Mouse (Mus musculus): ENCODE measurements around the gene Tac4. TPM values are rescaled to one million over a fixed set of nuclear protein-coding genes. Genes with fewer than 3 reads are reported as not detected.

Tac4 gene
- total and polyA plus RNA-seq, 3 experiments: 0.07 to 0.39 TPM; not detected in 1

DNA sequence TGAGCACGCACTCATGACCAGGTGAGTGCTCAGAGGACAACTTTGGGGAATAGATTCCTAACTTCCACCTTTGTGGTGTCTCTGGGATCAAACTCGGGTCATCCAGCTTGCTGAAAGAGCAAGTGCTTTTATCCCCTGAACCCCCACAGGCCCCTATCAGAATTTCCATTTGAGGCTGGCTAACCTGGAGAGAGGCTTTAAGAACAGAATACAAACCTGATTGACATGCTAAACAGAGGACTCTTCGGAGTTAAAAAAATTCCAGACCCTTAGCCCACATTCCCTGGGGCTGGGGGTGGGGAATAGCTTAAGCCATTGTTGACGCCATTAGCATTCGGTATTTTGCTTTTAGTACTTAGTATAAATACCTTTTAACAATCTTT is 50.1 kb downstream of the Tac4 start:
- Histone ChIP-seq H3K9ac (ENCODE audit: control insufficient read depth, low read depth, low read length, poor library complexity, severe bottlenecking) (peak overlapping the region; percentile 65), H3K9me3 (replicated peaks; ENCODE audit: insufficient read depth, low read length) (no peaks in the 10 kb centered on the region), H3K4me1 (ENCODE audit: control insufficient read depth in 1 of 2, insufficient read depth in 2 of 2, low read length in 2 of 2) (peaks cover 35 to 39% of the 10 kb centered on the region in 2 experiments), H3K27me3 (ENCODE audit: control insufficient read depth in 1 of 2, insufficient read depth in 2 of 2, low read length in 2 of 2) (no peaks in the 10 kb centered on the region), H3K4me3 (ENCODE audit: control insufficient read depth in 1 of 2, insufficient read depth in 1 of 2, low read depth in 2 of 2, low read length in 2 of 2) (peak overlapping the region; percentile 71 to 73), H3K27ac (ENCODE audit: control insufficient read depth, low read depth, low read length) (peak overlapping the region; percentile 79; the same call in 1 of the 2 replicates), H3K36me3 (ENCODE audit: control insufficient read depth in 1 of 2, insufficient read depth in 2 of 2, low read length in 2 of 2) (peaks cover 6 to 44% of the 10 kb centered on the region in 2 experiments), H3K79me2 (ENCODE audit: control insufficient read depth, insufficient read depth, low read length, poor library complexity) (peaks cover 27% of the 10 kb centered on the region)
- no peak for DNase-seq (ENCODE audit: low read depth, low spot score)
- TF ChIP-seq NRF1 (IDR thresholded peaks at IDR 0.05; ENCODE audit: insufficient read depth, low read depth, low read length, poor library complexity, severe bottlenecking): no peak
- TF ChIP-seq HCFC1 (IDR thresholded peaks at IDR 0.05; ENCODE audit: low read depth, low read length): no peak
- TF ChIP-seq ZMIZ1 (IDR thresholded peaks at IDR 0.05; ENCODE audit: low read depth, low read length): no peak
- no peak for TF ChIP-seq ZNF384 (IDR thresholded peaks at IDR 0.05; ENCODE audit: low read depth, low read length)
- no peak for TF ChIP-seq GABPA (IDR thresholded peaks at IDR 0.05; ENCODE audit: low read depth, low read length)
- TF ChIP-seq TBP (IDR thresholded peaks at IDR 0.05; ENCODE audit: low read depth, low read length): no peak
- no peak for TF ChIP-seq NELFE (IDR thresholded peaks at IDR 0.05; ENCODE audit: low read depth, low read length)
- no peak for TF ChIP-seq GATA1 (IDR thresholded peaks at IDR 0.05; ENCODE audit: low read depth, low read length)
- no peak for TF ChIP-seq CHD1 (IDR thresholded peaks at IDR 0.05; ENCODE audit: low read depth, low read length)
- TF ChIP-seq CTCF (IDR thresholded peaks at IDR 0.05 in 2 of 3, conservative IDR thresholded peaks at IDR 0.05 in 1 of 3; ENCODE audit: control insufficient read depth in 1 of 3, insufficient read depth in 1 of 3, low read depth in 2 of 3, low read length in 3 of 3, poor library complexity in 1 of 3, severe bottlenecking in 1 of 3): no peak
- TF ChIP-seq RAD21 (IDR thresholded peaks at IDR 0.05; ENCODE audit: low read depth, low read length): no peak
- TF ChIP-seq BHLHE40 (IDR thresholded peaks at IDR 0.05; ENCODE audit: borderline replicate concordance, low read depth, low read length): no peak
- no peak for TF ChIP-seq SMC3 (IDR thresholded peaks at IDR 0.05; ENCODE audit: low read depth, low read length)
- no peak for TF ChIP-seq TCF12 (IDR thresholded peaks at IDR 0.05; ENCODE audit: low read depth, low read length)

- H3K4me3 ChIP-seq (ENCODE audit: control insufficient read depth in 1 of 2, insufficient read depth in 1 of 2, low read depth in 2 of 2, low read length in 2 of 2): no peak overlapping the region
- TF ChIP-seq CTCF (IDR thresholded peaks at IDR 0.05 in 2 of 3, conservative IDR thresholded peaks at IDR 0.05 in 1 of 3; ENCODE audit: control insufficient read depth in 1 of 3, insufficient read depth in 1 of 3, low read depth in 2 of 3, low read length in 3 of 3, poor library complexity in 1 of 3, severe bottlenecking in 1 of 3) (no peak), ZMIZ1 (IDR thresholded peaks at IDR 0.05; ENCODE audit: low read depth, low read length) (no peak), POLR2AphosphoS2 (IDR thresholded peaks at IDR 0.05; ENCODE audit: low read length) (no peak), CHD2 (IDR thresholded peaks at IDR 0.05; ENCODE audit: low read length) (no peak), GABPA (IDR thresholded peaks at IDR 0.05; ENCODE audit: low read depth, low read length) (no peak), POLR2A (IDR thresholded peaks at IDR 0.05; ENCODE audit: control insufficient read depth in 1 of 2, insufficient read depth in 1 of 2, low read depth in 1 of 2, low read length in 2 of 2, poor library complexity in 1 of 2) (no peak), RAD21 (IDR thresholded peaks at IDR 0.05; ENCODE audit: low read depth, low read length) (no peak), NELFE (IDR thresholded peaks at IDR 0.05; ENCODE audit: low read depth, low read length) (no peak; the same call in 1 of the 2 replicates), NRF1 (IDR thresholded peaks at IDR 0.05; ENCODE audit: insufficient read depth, low read depth, low read length, poor library complexity, severe bottlenecking) (no peak), TBP (IDR thresholded peaks at IDR 0.05; ENCODE audit: low read depth, low read length) (no peak), JUND (IDR thresholded peaks at IDR 0.05; ENCODE audit: low read depth, low read length) (no peak), SIN3A (IDR thresholded peaks at IDR 0.05; ENCODE audit: low read length) (0 out of 2 replicates have a peak, but pooled peaks have one; percentile 4), UBTF (IDR thresholded peaks at IDR 0.05; ENCODE audit: borderline replicate concordance, insufficient read depth, low read depth, low read length) (no peak), BHLHE40 (IDR thresholded peaks at IDR 0.05; ENCODE audit: borderline replicate concordance, low read depth, low read length) (no peak), TCF12 (IDR thresholded peaks at IDR 0.05; ENCODE audit: low read depth, low read length) (no peak), MXI1 (IDR thresholded peaks at IDR 0.05; ENCODE audit: low read depth, low read length) (no peak), MAX (IDR thresholded peaks at IDR 0.05; ENCODE audit: low read length) (0 out of 2 replicates have a peak, but pooled peaks have one; percentile 21), ELF1 (IDR thresholded peaks at IDR 0.05; ENCODE audit: low read depth, low read length) (peak; percentile 56), ETS1 (IDR thresholded peaks at IDR 0.05; ENCODE audit: low read depth, low read length) (no peak), MYC (IDR thresholded peaks at IDR 0.05; ENCODE audit: low read depth, low read length) (no peak), KAT2A (conservative IDR thresholded peaks at IDR 0.05; ENCODE audit: low read depth, low read length) (no peak), SMC3 (IDR thresholded peaks at IDR 0.05; ENCODE audit: low read depth, low read length) (no peak), MAZ (IDR thresholded peaks at IDR 0.05; ENCODE audit: low read depth, low read length) (0 out of 2 replicates have a peak, but pooled peaks have one; percentile 32), ZC3H11A (IDR thresholded peaks at IDR 0.05; ENCODE audit: low read depth, low read length) (no peak; the same call in 1 of the 2 replicates)
- no peaks in the 10 kb centered on the region for H3K9me3 ChIP-seq (replicated peaks; ENCODE audit: insufficient read depth, low read length)
- peak overlapping the region; percentile 5; the same call in 1 of the 2 replicates for H3K27ac ChIP-seq (ENCODE audit: control insufficient read depth, low read depth, low read length)
- peak overlapping the region; percentile 4; the same call in 1 of the 2 replicates for H3K9ac ChIP-seq (ENCODE audit: control insufficient read depth, low read depth, low read length, poor library complexity, severe bottlenecking)
- H3K36me3 ChIP-seq (ENCODE audit: control insufficient read depth in 1 of 2, insufficient read depth in 2 of 2, low read length in 2 of 2): peaks cover 0 to 58% of the 10 kb centered on the region in 2 experiments; a peak in 2 of 4 replicates
- H3K4me1 ChIP-seq (ENCODE audit: control insufficient read depth in 1 of 2, insufficient read depth in 2 of 2, low read length in 2 of 2): peaks cover 52 to 59% of the 10 kb centered on the region in 2 experiments
- no peaks in the 10 kb centered on the region for H3K27me3 ChIP-seq (ENCODE audit: control insufficient read depth in 1 of 2, insufficient read depth in 2 of 2, low read length in 2 of 2)
- peak; percentile 80 for DNase-seq (ENCODE audit: low read depth, low spot score)
- H3K79me2 ChIP-seq (ENCODE audit: control insufficient read depth, insufficient read depth, low read length, poor library complexity): no peaks in the 10 kb centered on the region
Observed at GRCm38 (mm10) chr11:95315215-95315955, 54.1 kb downstream of the Tac4 start.

All from MEL (cell line).